In genomic region chr5:25668306-25668705, GRCm38 (mm10) we compare ENCODE assay signal across 23 mouse cellular contexts. TPM values are rescaled to one million over a fixed set of nuclear protein-coding genes. Genes with fewer than 3 reads are reported as not detected.
A peak's percentile ranks its signal among the peaks of the same experiment; 100 is the strongest.
DNase-seq lines count a peak whose midpoint lies in the region; TF ChIP-seq lines count a peak whose summit lies in the region.
"Had no signal": no experiment of that assay in that cellular context is flagged by ENCODE, and none has a peak within 500 bp of the region (broad histone marks: within the 10 kb centered on the region; RNA-seq: fewer than 3 reads in every experiment).

No protein-coding gene starts in this region.

- H3K9me3 ChIP-seq in E14TG2a.4 (ENCODE audit: low read length) = 0 out of 2 replicates have a peak, but pooled peaks cover 6% of the 10 kb centered on the region
- no peaks in the 10 kb centered on the region for H3K9me3 ChIP-seq in ES-Bruce4 (replicated peaks; ENCODE audit: control insufficient read depth, insufficient read depth, low read length, poor library complexity, severe bottlenecking)
- H3K9me3 ChIP-seq in limb, embryonic 10.5 days (replicated peaks) = no peaks in the 10 kb centered on the region
- H3K9me3 ChIP-seq: forebrain, embryonic 10.5 days; forebrain, embryonic 13.5 days; heart, embryonic 12.5 days; heart, embryonic 15.5 days had no signal

- TF ChIP-seq CTCF in E14TG2a.4 (conservative IDR thresholded peaks at IDR 0.05; ENCODE audit: low read length) (no peak), ES-Bruce4 (IDR thresholded peaks at IDR 0.05; ENCODE audit: low read depth, low read length) (no peak)

- no peak overlapping the region for H3K9ac ChIP-seq in ES-Bruce4 (ENCODE audit: low read depth, poor library complexity, severe bottlenecking)
- H3K9ac ChIP-seq: forebrain, embryonic 13.5 days; heart, embryonic 12.5 days; heart, embryonic 15.5 days; hindbrain, embryonic 14.5 days had no signal

- TF ChIP-seq EP300 in ES-Bruce4 (IDR thresholded peaks at IDR 0.05; ENCODE audit: insufficient read depth, low read depth, low read length) = no peak

- no peak overlapping the region for H3K27ac ChIP-seq in ES-Bruce4 (ENCODE audit: insufficient read depth, low read length)
- no peak overlapping the region for H3K27ac ChIP-seq in limb, embryonic 10.5 days
- H3K27ac ChIP-seq: forebrain, embryonic 10.5 days; forebrain, embryonic 13.5 days; gastrocnemius, adult 2 months; heart, embryonic 15.5 days; hindbrain, embryonic 14.5 days had no signal

- WGBS in limb, embryonic 10.5 days = 87% methylated on average over 9 of the region's 9 CpGs

- peaks cover 69% of the 10 kb centered on the region for H3K4me1 ChIP-seq in E14TG2a.4 (replicated peaks; ENCODE audit: low read depth, low read length)
- peaks cover 2% of the 10 kb centered on the region for H3K4me1 ChIP-seq in ES-Bruce4 (ENCODE audit: control insufficient read depth, insufficient read depth, low read length)
- H3K4me1 ChIP-seq in limb, embryonic 10.5 days = peaks cover 21% of the 10 kb centered on the region
- H3K4me1 ChIP-seq: heart, embryonic 15.5 days had no signal

- H3K36me3 ChIP-seq in E14TG2a.4 (ENCODE audit: insufficient read depth, low read length) (peaks cover 23% of the 10 kb centered on the region), ES-Bruce4 (ENCODE audit: control insufficient read depth, insufficient read depth, low read length, poor library complexity, severe bottlenecking) (no peaks in the 10 kb centered on the region)
- peaks cover 5% of the 10 kb centered on the region; the same call in 1 of the 2 replicates for H3K36me3 ChIP-seq in limb, embryonic 10.5 days
- H3K36me3 ChIP-seq: heart, embryonic 12.5 days; heart, embryonic 15.5 days had no signal

- H3K4me3 ChIP-seq in E14TG2a.4 (replicated peaks; ENCODE audit: low read length) (peak overlapping the region; percentile 81), ES-Bruce4 (ENCODE audit: low read depth, low read length) (peak overlapping the region; percentile 50)
- H3K4me3 ChIP-seq in limb, embryonic 10.5 days = no peak overlapping the region
- H3K4me3 ChIP-seq: forebrain, embryonic 10.5 days; forebrain, embryonic 13.5 days; gastrocnemius, adult 2 months; heart, embryonic 12.5 days; heart, embryonic 15.5 days had no signal

- peak; percentile 2 for TF ChIP-seq POLR2A in ES-Bruce4 (IDR thresholded peaks at IDR 0.05; ENCODE audit: insufficient read depth, low read length)

- peak; percentile 98 for DNase-seq in R1 (ENCODE audit: low read depth, low spot score)
- no peak for DNase-seq in adrenal gland, postnatal 14 days
- no peak for DNase-seq in limb, embryonic 10.5 days (ENCODE audit: low spot score)
- no peak for DNase-seq in left cerebral cortex, adult 11 months (ENCODE audit: low spot score)
- DNase-seq: adrenal gland, adult 2 months; adrenal gland, postnatal 25 days; cerebellum, adult 11-12 months; cerebellum, adult 8-10 months; cerebellum, postnatal 10 days; cerebellum, postnatal 36 days; embryo, embryonic 11 days; gastrocnemius, adult 2 months; gastrocnemius, postnatal 14 days; heart, adult 11 months; heart, postnatal 10 days; heart, postnatal 4 days had no signal

- no peaks in the 10 kb centered on the region for H3K27me3 ChIP-seq in E14TG2a.4 (ENCODE audit: insufficient read depth, low read length)
- no peaks in the 10 kb centered on the region for H3K27me3 ChIP-seq in ES-Bruce4 (ENCODE audit: control insufficient read depth, insufficient read depth, low read length, poor library complexity, severe bottlenecking)
- H3K27me3 ChIP-seq in limb, embryonic 10.5 days (ENCODE audit: low read depth, poor library complexity, severe bottlenecking) = no peaks in the 10 kb centered on the region
- H3K27me3 ChIP-seq: forebrain, embryonic 13.5 days; heart, embryonic 12.5 days; heart, embryonic 15.5 days had no signal

RNA-seq across cellular contexts. Expression of gene Xrcc2, which starts 37.3 kb away (rescaled TPM):
- 19.0 and 22.1 TPM in 2 replicates for polyA plus RNA-seq in ES-Bruce4 (2011; ENCODE audit: insufficient read depth, insufficient read length, low read depth, missing spikeins)
- 5.1 and 6.0 TPM in 2 replicates for total RNA-seq in adrenal gland, postnatal 14 days (2021)
- 19.4 and 19.9 TPM in 2 replicates for polyA plus RNA-seq in limb, embryonic 10.5 days (2016; fragmentation: Nextera tagmentation; extraction: Ambion mirVana)
